Mouse (Mus musculus) layer of hippocampus, adult 11-12 months (tissue): ENCODE results near the gene Itpr1.

Source experiments
- DNase-seq: peaks from one replicate; pipeline ENCODE4 v3.0.0; 2022; ENCODE audit warnings: low spot score

Gene Itpr1

GRCm38 (mm10) chr6:108240754-108241153, 27.9 kb downstream of the Itpr1 start:
- no peak for DNase-seq

GRCm38 (mm10) chr6:108244571-108244970, 31.7 kb downstream of the Itpr1 start:
- DNase-seq, result no peak

GRCm38 (mm10) chr6:108246369-108247085, 33.6 kb downstream of the Itpr1 start:
- no peak for DNase-seq

- no peak for DNase-seq
These were observed 34.3 kb downstream of the Itpr1 start for GRCm38 (mm10) chr6:108247211-108247610.

- no peak for DNase-seq
These were observed 35.6 kb downstream of the Itpr1 start for GRCm38 (mm10) chr6:108248519-108248918.

GRCm38 (mm10) chr6:108249031-108249917, 36.4 kb downstream of the Itpr1 start:
- no peak for DNase-seq

GRCm38 (mm10) chr6:108249918-108250225, 37.0 kb downstream of the Itpr1 start:
- DNase-seq, result no peak

- DNase-seq, result no peak
These were observed 37.5 kb downstream of the Itpr1 start for GRCm38 (mm10) chr6:108250416-108250815.

GRCm38 (mm10) chr6:108252565-108253360, 39.9 kb downstream of the Itpr1 start:
- no peak for DNase-seq

GRCm38 (mm10) chr6:108254132-108255064, 41.5 kb downstream of the Itpr1 start:
- DNase-seq, result no peak

GRCm38 (mm10) chr6:108255880-108256279, 43.0 kb downstream of the Itpr1 start:
- DNase-seq, result no peak

- no peak for DNase-seq
These were observed 44.3 kb downstream of the Itpr1 start for GRCm38 (mm10) chr6:108257225-108257624.

GRCm38 (mm10) chr6:108258631-108259030, 45.7 kb downstream of the Itpr1 start:
- DNase-seq, result no peak

- no peak for DNase-seq
These were observed 46.8 kb downstream of the Itpr1 start for GRCm38 (mm10) chr6:108259671-108260070.

GRCm38 (mm10) chr6:108261506-108261905, 48.6 kb downstream of the Itpr1 start:
- DNase-seq, result no peak

- DNase-seq, result no peak
These were observed 51.3 kb downstream of the Itpr1 start for GRCm38 (mm10) chr6:108264164-108264563.

- no peak for DNase-seq
These were observed 60.6 kb downstream of the Itpr1 start for GRCm38 (mm10) chr6:108273451-108273850.

GRCm38 (mm10) chr6:108274364-108275084, 61.6 kb downstream of the Itpr1 start:
- DNase-seq, result peak; percentile 32

- peak; percentile 77 for DNase-seq
These were observed 64.1 kb downstream of the Itpr1 start for GRCm38 (mm10) chr6:108276880-108277507.
